Mouse (Mus musculus) CH12.LX (cell line): Measurements from ENCODE around the gene Cacnb4.

ENCODE experiments used
- CHD2 ChIP-seq: IDR thresholded peaks from 2 replicates; pipeline ENCODE4 v1.6.1; 2011; ENCODE audit warnings: low read length, improper control_type of control experiment
- CTCF ChIP-seq, 2 experiments: IDR thresholded peaks in 1 of 2; conservative IDR thresholded peaks in 1 of 2; 2 replicates each; pipeline ENCODE4 v1.5.1; 2011 to 2012; ENCODE audit warnings: low read depth in 2 of 2, low read length in 2 of 2, improper control_type of control experiment in 1 of 2, inconsistent platforms in 1 of 2, mild to moderate bottlenecking in 1 of 2, moderate library complexity in 1 of 2
- EP300 ChIP-seq: IDR thresholded peaks from 2 replicates; pipeline ENCODE4 v1.6.1; 2011; ENCODE audit warnings: low read length, improper control_type of control experiment
- ETS1 ChIP-seq: conservative IDR thresholded peaks from 2 replicates; pipeline ENCODE4 v1.6.1; 2012; ENCODE audit warnings: low read depth, mild to moderate bottlenecking, inconsistent platforms, low read length, improper control_type of control experiment, moderate library complexity
- GABPA ChIP-seq: IDR thresholded peaks from 2 replicates; pipeline ENCODE4 v1.6.1; 2012; ENCODE audit warnings: low read depth, low read length, improper control_type of control experiment, inconsistent platforms; ENCODE audit not compliant: insufficient replicate concordance
- MAX ChIP-seq: IDR thresholded peaks from 2 replicates; pipeline ENCODE4 v1.6.1; 2011; ENCODE audit warnings: low read length, improper control_type of control experiment
- MXI1 ChIP-seq: IDR thresholded peaks from 2 replicates; pipeline ENCODE4 v1.6.1; 2011; ENCODE audit warnings: mild to moderate bottlenecking, low read depth, low read length, improper control_type of control experiment
- MYC ChIP-seq: IDR thresholded peaks from 2 replicates; pipeline ENCODE4 v1.6.1; 2011; ENCODE audit warnings: low read depth, mild to moderate bottlenecking, improper control_type of control experiment, low read length
- NRF1 ChIP-seq: IDR thresholded peaks from 2 replicates; pipeline ENCODE4 v1.6.1; 2014; ENCODE audit warnings: low read depth, mild to moderate bottlenecking, inconsistent platforms, low read length, improper control_type of control experiment, moderate library complexity
- POLR2A ChIP-seq: IDR thresholded peaks from 2 replicates; pipeline ENCODE4 v1.6.1; 2011; ENCODE audit warnings: low read depth, mild to moderate bottlenecking, improper control_type of control experiment, low read length
- ZNF384 ChIP-seq: IDR thresholded peaks from 2 replicates; pipeline ENCODE4 v1.6.1; 2012; ENCODE audit warnings: low read depth, low read length, improper control_type of control experiment, inconsistent platforms

DNA sequence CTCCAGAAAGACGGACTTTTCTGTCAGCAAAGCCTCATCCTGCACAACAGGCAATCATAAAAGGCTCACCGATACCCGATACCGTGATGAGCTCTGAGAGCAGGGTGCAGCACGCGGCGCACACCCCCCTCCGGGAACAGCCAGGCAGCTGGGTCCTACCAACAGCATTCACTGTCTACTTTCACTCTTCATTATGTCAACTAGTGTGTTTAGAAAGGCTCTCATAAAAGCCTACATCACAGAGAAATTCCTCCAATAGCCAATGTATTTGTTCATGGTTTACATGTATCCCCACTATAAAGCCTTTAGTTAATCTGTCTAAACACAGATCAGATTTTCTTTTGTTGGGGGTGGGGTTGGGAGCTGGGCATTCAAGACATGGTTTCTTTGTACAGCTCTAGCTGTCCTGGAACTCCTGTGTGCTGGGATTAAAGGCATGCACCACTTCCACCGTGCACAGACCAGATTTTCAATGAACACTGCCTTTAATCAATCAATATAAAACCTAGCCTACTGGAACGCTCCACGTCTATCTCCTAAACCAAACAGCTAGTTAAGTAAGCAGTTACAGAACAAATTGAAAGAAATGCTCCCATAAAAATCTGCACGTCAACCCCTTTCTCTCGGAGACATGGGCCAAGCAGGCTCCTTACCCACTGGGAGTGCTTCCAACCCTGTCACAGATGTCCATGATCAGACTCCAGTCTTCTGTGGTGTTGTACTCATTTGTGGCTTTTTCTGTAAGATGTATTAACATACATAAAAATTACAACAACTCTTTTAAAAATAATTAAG is 43.8 kb upstream of the Cacnb4 start:
- TF ChIP-seq POLR2A (no peak), NRF1 (no peak), EP300 (no peak), CTCF (conservative IDR thresholded peaks at IDR 0.05 in 1 of 2, IDR thresholded peaks at IDR 0.05 in 1 of 2; ENCODE audit: low read depth in 2 of 2, low read length in 2 of 2) (no peak), ZNF384 (no peak), MAX (no peak), MXI1 (no peak), CHD2 (no peak), GABPA (no peak), MYC (no peak), ETS1 (no peak)
